Mouse (Mus musculus) MEL (cell line): Measurements from ENCODE around the gene Slc22a13.

Experiments
- CTCF ChIP-seq, 3 experiments: IDR thresholded peaks in 2 of 3; conservative IDR thresholded peaks in 1 of 3; 2 replicates each; pipeline ENCODE4 v1.5.1; 2011 to 2012; ENCODE audit warnings: low read length in 3 of 3, low read depth in 2 of 3, mild to moderate bottlenecking in 2 of 3, improper control_type of control experiment in 1 of 3, inconsistent platforms in 1 of 3, mixed read lengths in 1 of 3, moderate library complexity in 1 of 3; ENCODE audit not compliant: control insufficient read depth in 1 of 3, insufficient read depth in 1 of 3, poor library complexity in 1 of 3, severe bottlenecking in 1 of 3
- MYC ChIP-seq: IDR thresholded peaks from 2 replicates; pipeline ENCODE4 v1.6.1; 2011; ENCODE audit warnings: low read depth, mild to moderate bottlenecking, low read length, improper control_type of control experiment, moderate library complexity
- POLR2A ChIP-seq, 2 experiments: IDR thresholded peaks; 2 replicates each; pipeline ENCODE4 v1.6.1; 2011 to 2012; ENCODE audit warnings: low read length in 2 of 2, mild to moderate bottlenecking in 2 of 2, control low read depth in 1 of 2, improper control_type of control experiment in 1 of 2, low read depth in 1 of 2, moderate library complexity in 1 of 2; ENCODE audit not compliant: control insufficient read depth in 1 of 2, insufficient read depth in 1 of 2, poor library complexity in 1 of 2
- ZKSCAN1 ChIP-seq: IDR thresholded peaks from 2 replicates; pipeline ENCODE4 v1.6.1; 2012; ENCODE audit warnings: low read depth, mild to moderate bottlenecking, inconsistent platforms, low read length, improper control_type of control experiment, moderate library complexity

GRCm38 (mm10) chr9:119158861-119159260 is 50.0 kb downstream of the Slc22a13 start, which contains the start of gene Gm47289:
- no peak for TF ChIP-seq MYC
- no peak for TF ChIP-seq CTCF (IDR thresholded peaks at IDR 0.05 in 2 of 3, conservative IDR thresholded peaks at IDR 0.05 in 1 of 3; ENCODE audit: control insufficient read depth in 1 of 3, insufficient read depth in 1 of 3, low read depth in 2 of 3, low read length in 3 of 3, poor library complexity in 1 of 3, severe bottlenecking in 1 of 3)
- TF ChIP-seq ZKSCAN1 = no peak
- TF ChIP-seq POLR2A (IDR thresholded peaks at IDR 0.05; ENCODE audit: control insufficient read depth in 1 of 2, insufficient read depth in 1 of 2, low read depth in 1 of 2, low read length in 2 of 2, poor library complexity in 1 of 2) = no peak
